Mouse (Mus musculus): ENCODE results near the gene Rbms3.

DNA sequence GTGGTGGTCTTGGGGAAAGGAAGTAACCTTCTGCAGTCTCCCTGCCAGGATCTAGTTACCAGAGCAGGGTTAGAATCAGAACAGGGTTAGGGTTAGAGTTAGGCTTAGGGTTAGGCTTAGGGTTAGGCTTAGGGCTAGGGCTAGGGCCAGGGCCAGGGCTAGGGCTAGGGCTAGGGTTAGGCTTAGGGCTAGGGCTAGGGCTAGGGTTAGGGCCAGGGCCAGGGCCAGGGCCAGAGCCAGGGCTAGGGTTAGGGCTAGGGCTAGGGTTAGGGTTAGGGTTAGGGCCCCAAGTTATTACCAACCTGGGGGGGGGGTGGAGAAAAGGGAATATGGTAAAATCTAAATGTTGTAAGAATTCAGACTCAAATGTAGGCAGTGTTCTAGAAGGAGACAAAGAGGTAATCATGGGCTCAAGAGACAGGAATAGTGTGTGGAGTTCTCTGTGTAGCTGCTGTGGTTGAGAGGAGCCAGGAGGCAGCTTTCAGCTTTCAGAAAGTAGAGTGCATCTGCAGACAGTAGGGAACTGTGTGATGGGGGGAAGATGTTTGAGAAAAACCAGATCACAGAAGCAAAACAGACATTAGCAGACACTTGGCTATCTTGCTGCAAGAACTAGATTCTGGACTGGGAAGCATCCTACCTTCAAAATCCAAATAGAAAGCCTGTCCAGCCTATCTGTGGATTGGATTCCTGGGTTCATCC lies 588.3 kb downstream of the Rbms3 start:
- no peak for TF ChIP-seq HCFC1 (IDR thresholded peaks at IDR 0.05; ENCODE audit: borderline replicate concordance, insufficient read depth, low read length)
- TF ChIP-seq MAFK (IDR thresholded peaks at IDR 0.05; ENCODE audit: insufficient read depth, low read depth, low read length) = no peak
- TF ChIP-seq ZC3H11A (IDR thresholded peaks at IDR 0.05; ENCODE audit: borderline replicate concordance, low read depth, low read length) = no peak

Measured in ES-E14 (cell line).